Mouse (Mus musculus): Measurements from ENCODE around the gene BC048403.
A peak's percentile ranks its signal among the peaks of the same experiment; 100 is the strongest.
"Not testable (repeated sequence)": the region's sequence is repeated elsewhere in the genome, so short reads cannot be mapped to it uniquely, and the experiment has no call there.

BC048403 gene

DNA sequence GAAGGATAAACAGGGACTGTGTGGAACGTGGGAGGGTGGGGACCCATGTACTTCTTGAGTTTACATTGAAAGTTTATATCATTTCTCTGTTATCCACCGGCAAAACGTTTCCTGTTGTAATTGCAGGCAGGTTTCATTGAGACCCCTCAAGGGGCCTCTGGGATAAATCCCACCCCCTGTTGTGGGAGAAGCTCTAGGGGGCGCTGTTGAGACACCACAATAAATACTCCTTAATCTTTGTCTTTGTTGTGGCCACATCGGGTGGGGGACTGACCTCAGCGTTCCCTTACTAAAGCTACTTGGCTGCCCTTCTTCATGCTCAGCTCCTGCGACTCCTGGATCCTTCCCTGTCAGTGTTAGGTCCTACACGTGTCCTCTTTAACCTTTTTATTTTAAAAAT, 19.4 kb downstream of the BC048403 start:
- DNase-seq, result no peak

DNA sequence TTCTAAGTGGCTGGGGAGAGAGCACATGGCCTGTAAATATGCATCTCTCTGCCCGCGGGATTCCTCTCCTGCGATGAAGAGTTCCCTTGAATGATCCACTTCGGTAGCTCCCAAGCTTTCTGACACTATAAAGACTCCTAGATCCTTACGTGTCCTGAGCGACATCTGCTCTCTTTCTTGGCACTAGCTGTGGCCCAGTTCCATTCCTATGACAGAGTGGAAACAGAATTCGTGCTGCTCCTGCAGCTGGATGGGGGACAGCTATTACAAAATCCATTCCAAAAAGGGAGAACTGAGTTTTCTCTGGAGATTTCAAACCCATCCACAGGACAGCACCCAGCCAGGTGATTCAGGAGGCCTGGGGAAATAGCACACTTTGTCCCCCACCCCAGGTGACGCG, 22.4 kb downstream of the BC048403 start:
- DNase-seq, result no peak

DNA sequence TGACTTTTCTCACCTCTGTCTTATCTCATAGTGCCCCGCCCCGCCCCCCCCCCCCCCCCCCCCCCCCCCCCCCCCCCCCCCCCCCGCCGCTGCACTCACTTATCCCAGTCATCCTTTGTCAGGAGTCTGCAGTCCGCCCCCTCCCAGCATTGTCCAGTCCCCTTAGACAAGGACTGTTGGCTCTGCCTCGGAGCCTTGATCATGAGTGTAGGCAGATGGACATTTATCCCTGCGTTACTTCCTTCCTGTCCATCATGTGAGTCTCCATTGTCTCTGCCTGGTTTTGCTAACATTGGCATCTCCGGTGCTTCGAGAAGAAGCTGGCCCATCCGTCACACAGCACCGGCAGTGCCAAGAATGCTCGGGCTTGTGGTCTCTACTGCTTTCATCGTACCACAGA, 23.5 kb downstream of the BC048403 start:
- no peak for DNase-seq

DNA sequence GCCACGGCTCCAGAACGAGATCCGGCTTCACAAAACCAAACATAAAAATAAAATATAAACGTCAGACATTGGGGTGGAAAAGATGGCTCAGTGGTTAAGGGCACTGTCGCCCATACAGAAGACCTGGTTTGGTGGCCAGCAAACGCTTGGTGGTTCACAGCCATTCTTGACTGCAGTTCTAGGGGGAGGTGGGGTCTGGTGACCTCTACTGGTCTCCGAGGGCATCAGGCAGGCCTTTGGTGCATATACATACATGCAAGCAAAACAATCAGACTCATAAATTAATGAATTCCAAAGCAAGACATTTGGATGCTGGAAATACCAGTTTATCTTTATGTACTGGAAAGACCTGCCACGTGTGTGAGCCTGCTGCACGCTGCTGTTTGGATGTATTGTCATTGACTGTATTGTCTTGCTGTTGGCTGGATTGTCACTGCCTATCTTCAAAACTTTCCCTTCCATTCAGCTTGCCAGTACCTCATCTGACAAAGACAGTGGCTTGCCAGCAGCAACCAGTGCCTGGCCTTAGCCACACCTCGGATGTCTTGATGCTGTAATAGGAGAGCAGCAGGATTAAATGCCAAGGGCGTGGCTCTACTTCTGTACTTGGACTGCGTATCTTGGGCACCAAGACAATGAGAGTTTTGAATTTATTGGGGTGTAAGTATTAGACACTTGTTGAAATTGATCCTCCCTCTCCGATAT, 24.9 kb downstream of the BC048403 start:
- DNase-seq, result no peak

DNA sequence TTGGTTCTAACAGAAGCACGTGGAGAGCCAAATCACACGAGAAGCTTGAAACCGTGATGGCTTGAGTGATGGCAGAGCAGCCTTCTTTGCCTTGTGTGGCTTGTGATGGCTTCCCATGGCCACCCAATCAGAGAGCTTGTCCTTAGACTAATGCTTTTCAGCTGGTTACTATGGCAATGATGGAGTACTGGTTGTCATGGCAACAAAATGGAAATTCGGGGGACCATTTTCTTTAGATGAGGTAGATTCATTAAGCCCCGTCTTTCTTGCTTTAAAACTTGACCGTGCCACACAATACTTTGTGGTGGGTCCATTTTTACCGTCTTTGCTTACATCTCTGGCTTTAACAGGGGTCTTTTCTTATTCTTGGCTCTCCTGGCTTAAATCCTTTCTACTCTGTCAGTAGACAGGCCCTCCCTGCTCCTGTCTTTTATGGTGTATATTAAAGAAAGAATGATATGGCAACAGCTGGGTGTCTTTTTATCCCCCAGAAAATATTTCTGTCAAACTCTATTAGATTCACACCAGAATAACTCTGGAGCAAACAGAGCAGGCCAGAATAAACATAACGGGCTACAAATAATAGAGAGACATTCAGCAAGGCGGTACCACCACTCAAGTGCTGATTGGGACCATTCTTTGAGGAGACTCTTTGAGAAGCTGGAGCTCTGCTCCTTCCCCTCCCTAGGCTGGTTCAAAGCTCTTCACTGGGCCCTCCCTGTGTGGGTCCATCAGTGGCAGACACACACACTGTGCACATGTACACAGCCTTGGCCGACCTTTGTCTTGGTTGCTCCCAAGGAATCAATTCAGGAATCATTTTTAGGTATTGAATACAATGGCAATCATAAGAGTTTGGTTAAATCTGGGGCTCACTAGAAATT, 25.7 kb downstream of the BC048403 start:
- peak; percentile 10 for DNase-seq

DNA sequence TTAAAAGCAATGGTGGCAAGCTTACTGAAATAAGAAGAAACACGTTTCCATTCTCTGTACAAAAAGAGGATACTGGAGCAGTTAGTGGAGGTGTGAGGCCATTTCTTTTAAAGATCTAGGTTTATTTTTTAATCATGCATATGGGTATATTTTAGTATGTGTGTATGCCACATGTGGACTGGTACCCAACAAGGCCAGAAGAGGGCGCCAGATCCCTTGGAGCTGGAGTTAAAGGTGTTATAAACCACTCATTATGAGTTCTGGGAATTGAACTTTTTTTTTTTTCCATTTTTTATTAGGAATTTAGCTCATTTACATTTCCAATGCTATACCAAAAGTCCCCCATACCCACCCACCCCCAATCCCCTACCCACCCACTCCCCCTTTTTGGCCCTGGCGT, 27.6 kb downstream of the BC048403 start:
- not testable (repeated sequence) for DNase-seq

DNA sequence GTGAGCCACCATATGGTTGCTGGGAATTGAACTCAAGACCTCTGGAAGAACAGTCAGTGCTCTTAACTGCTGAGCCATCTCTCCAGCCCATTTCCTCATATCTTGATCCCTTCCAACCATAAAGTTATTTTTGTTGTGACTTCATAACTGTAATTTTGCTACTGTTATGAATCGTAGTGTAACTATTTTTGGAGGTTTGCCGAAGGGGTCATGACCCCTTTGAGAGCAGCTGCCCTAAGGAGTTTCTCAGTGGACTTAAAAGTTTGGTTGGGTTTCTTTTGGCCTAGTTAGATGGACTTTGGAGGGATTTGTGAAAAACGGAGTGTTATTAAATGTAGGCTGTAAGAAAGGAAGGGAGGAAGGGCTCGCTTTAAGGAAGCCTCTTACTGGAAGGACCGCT, 30.0 kb downstream of the BC048403 start:
- DNase-seq, result no peak

DNA sequence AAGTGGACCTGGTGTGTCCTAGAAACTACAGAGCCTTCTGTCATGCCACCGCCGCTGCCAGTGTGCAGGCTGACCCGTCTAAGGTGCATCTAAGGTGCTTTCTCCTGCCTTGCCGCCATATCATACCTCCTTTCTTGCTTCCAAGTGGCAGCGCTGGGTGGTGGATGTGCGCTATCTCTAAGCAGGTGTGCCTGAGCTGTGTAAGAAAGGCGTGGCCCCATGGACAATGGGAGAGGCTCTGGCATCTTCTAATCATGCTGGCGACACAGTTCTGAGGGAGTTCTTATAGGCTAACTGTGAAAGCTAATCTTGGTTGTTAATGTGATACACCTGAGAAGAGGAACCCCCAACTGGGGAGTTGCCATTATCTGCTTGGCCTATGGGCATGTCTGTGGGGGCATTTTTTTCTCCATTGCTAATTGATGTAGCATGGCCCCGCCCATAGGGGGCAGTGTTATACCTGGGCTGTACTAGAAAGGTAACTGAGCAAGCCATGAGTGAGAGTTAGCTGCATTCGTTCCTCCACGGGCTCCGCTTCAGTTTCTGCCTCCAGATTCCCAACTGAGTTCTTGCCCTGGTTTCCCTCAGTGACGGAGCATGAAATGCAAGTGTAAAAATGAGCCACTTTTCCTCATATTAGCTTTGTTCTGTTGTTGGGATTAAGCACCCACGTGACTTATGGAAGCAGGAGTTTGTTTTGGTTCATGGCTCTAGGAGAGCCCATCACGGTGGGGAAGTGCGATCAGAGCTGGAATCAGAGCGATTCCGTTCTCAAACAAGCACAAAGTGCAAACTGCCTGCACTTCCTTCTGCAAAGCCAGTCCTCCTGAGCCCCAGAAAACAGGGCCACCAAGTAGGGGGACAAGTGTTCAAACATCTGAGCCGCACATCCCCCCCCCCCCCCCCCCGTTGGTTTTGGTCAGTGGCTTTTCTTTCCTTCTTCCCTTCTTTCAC, 31.2 kb downstream of the BC048403 start:
- DNase-seq, result no peak

DNA sequence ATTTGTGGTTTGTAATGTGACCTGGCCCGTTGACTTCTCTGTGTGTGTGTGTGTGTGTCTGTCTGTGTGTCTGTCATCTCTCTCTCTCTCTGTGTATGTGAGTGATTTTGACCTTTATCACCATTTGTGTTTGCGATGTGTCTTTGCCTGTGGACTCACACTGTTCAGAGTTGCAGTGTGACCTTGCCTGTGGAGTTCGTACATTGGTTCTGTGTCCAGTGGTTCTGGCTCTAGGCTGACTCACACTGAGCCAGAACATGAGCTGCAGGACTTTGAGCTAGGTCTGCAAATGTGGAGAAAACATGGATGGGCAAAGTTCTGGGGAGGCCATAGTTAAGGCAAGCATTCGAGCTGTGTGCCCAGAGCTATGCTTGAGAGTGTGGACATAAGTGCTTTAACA, 34.1 kb downstream of the BC048403 start:
- DNase-seq, result no peak

DNA sequence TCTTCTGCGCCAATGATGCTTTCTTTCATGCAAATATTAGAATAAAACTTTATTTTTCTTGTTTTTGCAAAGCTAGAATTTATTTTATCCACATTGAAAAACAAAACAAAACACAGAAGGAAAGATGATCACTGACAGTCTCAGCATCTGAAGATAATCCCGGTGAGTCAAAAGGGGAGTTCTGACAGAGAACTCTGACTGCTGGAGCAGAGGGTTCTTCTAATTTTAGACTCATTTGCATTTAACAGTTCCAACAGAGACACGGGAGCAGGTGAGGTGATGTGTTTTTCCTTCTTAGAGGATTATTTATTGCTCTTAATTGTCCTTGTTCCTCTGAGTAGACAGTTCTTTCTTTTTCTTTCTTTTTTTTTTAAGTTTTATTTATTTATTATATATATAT, 36.3 kb downstream of the BC048403 start:
- DNase-seq, result no peak

DNA sequence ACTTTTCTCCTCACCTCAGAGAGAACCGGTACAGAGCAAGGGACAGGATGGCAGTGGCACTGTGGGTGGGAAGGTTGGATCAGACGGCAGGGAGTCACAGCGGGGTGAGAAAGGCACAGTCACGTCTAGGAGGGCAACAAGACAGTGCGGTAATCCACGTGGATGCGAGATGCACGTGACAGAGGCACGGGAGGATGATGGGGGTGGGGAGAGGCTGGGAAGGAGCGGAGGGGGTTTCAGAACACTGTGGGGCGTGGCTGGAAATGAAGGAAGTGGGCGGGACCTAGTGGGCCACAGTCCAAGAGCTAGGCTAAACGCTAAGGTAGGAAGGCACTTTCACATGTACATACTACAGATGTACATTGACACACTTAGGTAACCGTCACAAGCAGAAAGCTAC, 41.4 kb downstream of the BC048403 start:
- no peak for DNase-seq

DNA sequence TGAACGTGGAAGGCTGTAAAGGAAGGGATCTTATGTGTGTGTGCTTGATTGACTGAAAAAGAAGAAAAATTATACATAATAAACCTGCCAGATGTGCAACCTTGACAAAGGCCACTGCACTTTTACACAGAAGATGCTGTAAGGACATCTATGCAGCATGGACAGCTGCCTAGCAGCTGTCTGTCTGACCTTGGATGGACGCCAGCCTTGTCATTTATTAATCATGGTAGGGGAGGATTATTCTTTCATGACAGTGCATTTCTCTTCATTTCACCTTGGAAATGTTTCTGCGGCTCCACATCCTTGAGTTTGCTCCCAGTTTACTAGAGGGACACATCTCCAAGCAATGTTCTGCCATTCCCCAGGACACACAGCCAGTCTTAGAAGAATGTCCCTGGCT, 48.8 kb downstream of the BC048403 start:
- no peak for DNase-seq

DNA sequence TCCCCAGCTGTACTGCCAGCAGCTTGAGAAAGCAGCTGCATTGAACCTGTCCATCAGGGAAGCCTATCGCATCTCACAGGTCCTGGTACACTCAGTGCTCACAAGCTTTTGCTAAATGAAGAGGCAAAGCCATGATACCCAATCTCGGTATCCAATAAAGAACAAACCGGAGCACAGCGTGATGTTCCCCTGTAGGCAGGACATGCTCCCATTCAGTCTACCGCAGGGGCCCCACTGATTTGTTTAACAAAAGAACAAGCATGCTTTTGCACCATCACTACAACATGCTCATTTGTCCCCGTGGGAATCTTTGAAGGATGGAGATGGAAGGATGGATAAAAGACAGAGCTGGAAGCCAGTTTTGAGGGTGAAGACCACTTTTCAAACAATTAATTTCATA, 50.3 kb downstream of the BC048403 start:
- no peak for DNase-seq

DNA sequence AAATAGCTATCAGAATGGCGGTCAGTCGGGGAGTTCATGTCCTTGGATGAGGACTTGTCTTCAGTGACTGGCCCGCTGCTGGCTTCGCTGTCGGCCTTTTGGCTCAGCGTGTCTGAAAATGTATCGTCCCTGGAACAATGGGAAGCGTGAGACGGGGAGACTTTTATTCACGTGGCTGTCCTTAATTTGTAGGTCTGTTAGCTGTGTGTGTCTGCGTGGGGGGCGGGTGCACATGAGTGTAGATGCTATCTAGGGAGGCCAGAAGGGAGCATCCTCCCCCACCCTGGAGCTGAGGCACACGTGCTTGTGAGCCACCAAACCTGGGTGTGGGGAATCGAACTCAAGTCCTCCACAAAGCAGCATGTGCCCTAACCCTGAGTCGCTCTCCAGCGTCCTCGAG, 52.9 kb downstream of the BC048403 start:
- no peak for DNase-seq

DNA sequence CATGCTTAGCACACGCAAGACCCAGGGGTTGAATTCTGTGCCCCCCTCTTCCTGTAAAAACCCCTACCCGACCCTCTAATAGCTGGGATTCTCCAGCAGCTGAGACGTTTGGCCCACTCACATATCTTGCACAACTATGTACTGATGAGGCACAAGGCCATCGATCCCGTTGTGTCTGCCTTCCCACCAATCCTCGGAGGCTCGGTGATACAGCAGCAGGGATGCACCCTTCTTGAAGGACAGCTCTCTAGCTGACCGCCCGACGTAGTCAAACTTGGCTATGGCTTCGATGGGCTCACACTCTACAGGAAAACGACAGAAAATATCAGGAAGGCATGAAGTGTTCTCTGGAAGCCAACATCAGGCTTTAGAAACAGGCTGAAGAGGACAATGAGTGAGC, 54.7 kb downstream of the BC048403 start:
- DNase-seq, result no peak

DNA sequence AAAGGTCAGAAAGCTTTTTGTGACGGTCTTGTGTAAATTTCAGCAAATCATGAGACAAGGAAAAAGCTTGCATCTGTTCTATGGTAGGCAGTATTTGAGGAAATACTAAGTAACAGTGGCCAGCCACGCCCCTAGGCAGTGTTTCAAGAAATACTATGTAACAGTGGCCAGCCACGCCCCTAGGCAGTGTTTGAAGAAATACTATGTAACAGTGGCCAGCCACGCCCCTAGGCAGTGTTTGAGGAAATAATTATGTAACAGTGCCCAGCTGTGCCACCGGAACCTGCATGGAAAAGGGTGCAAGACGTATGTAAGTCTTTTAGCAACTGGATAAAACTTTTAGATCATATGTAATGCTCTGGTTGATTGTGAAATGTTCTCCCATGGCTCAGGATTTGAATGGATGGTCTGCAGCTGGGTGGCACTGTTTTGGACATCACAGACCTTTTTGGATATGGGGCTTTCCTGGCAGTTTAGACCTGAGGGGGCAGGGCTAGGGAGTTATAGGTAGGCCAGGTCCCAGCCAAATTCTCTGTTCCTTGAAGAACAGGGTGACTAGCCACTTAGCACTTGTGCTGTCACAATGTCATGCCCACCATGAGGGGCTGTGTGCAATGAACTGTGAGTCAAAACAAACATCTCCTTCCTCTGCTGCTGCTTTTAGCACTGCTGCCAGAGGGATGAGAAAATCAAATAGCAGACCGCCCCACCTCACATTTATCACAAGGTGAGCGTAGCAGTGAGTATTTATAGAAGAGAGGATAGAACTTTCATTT, 56.5 kb downstream of the BC048403 start:
- no peak for DNase-seq

DNA sequence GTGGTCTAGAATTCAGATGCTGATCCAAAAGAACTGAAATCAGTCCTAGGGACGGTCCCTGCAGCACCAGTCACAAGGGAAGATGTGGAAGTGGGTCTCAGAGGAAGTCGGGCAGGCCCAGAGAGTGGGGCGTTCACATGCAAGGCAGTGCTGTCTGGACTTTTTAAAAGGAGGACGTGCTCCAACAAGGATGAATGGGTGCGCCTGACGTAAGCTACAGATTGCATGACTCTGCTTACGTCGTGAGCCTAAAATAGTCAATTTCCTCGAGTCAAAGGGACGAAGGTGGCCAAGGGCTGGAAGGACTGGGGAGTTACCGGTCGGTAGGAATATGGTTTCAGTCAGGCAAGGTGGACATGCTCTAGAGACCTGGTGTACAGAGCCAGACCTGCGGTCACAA, 60.3 kb downstream of the BC048403 start:
- DNase-seq, result no peak

All from right cerebral cortex, adult 18-20 months (tissue).